Mouse (Mus musculus) limb, embryonic 11.5 days (tissue): Measurements from ENCODE around the gene Ptprg. TPM values are rescaled to one million over a fixed set of nuclear protein-coding genes. Genes with fewer than 3 reads are reported as not detected.

Experiments
- ATAC-seq: fragments of 200-750 bp; cut with Nextera tagmentation; 2 replicates; pipeline ENCODE4 v1.8.0; 2017; ENCODE audit warnings: low read depth; ENCODE audit not compliant: insufficient number of reproducible peaks, low FRiP score, low TSS enrichment
- DNase-seq: peaks from one replicate; pipeline ENCODE4 v3.0.0-alpha.2; 2015; ENCODE audit warnings: low spot score
- H3K27ac ChIP-seq: fragments of 300-500 bp; sonication (generic); replicated peaks from 2 replicates; pipeline ENCODE4 v1.5.1; 2014; ENCODE audit warnings: low read depth, mild to moderate bottlenecking, low read length
- H3K27me3 ChIP-seq: fragments of 300-500 bp; sonication (generic); 2 replicates; pipeline ENCODE4 v1.6.1; 2014; ENCODE audit warnings: mild to moderate bottlenecking, low read length, mixed read lengths; ENCODE audit not compliant: control insufficient read depth, insufficient read depth
- H3K36me3 ChIP-seq: fragments of 300-500 bp; sonication (generic); 2 replicates; pipeline ENCODE4 v1.6.1; 2014; ENCODE audit warnings: mild to moderate bottlenecking, low read length, moderate library complexity, mixed read lengths; ENCODE audit not compliant: control insufficient read depth, insufficient read depth
- H3K4me1 ChIP-seq: fragments of 300-500 bp; sonication (generic); 2 replicates; pipeline ENCODE4 v1.6.1; 2014; ENCODE audit warnings: low read length, mixed read lengths; ENCODE audit not compliant: control insufficient read depth, insufficient read depth
- H3K4me2 ChIP-seq: fragments of 300-500 bp; sonication (generic); 2 replicates; pipeline ENCODE4 v1.6.1; 2014; ENCODE audit warnings: low read depth, mild to moderate bottlenecking, moderate library complexity; ENCODE audit not compliant: severe bottlenecking
- H3K4me3 ChIP-seq: fragments of 300-500 bp; sonication (generic); 2 replicates; pipeline ENCODE4 v1.5.1; 2014; ENCODE audit warnings: low read depth, low read length
- H3K9ac ChIP-seq: fragments of 300-500 bp; sonication (generic); 2 replicates; pipeline ENCODE4 v1.6.1; 2014; ENCODE audit warnings: mild to moderate bottlenecking, low read length
- H3K9me3 ChIP-seq: fragments of 300-500 bp; sonication (generic); 2 replicates; pipeline ENCODE4 v1.6.1; 2016; ENCODE audit warnings: low read length; ENCODE audit not compliant: control insufficient read depth
- WGBS: fragments of 180-500 bp; shearing (Covaris S2); extraction: QIAGEN DNeasy Blood & Tissue Kit; methylation state at CpG from one replicate; pipeline ENCODE4 v1.1.7; 2014; 5-methylcytosine and 5-hydroxymethylcytosine counted together
- polyA plus RNA-seq: library from polyadenylated mRNA; unstranded; fragments of >200 nt; fragmentation: Nextera tagmentation; extraction: Ambion mirVana; gene quantifications from 2 replicates; pipeline ENCODE4 v1.2.1, GENCODE M21; 2014

Ptprg gene
- polyA plus RNA-seq, 1 experiment from 2014 or later: 33.8 TPM

GRCm38 (mm10) chr14:11818054-11818453 is 264.7 kb downstream of the Ptprg start:
- no peak for ATAC-seq

GRCm38 (mm10) chr14:11818721-11819120 is 265.4 kb downstream of the Ptprg start:
- Histone ChIP-seq H3K4me2 (no peak overlapping the region), H3K9me3 (no peaks in the 10 kb centered on the region), H3K4me3 (no peak overlapping the region), H3K27me3 (no peaks in the 10 kb centered on the region), H3K9ac (no peak overlapping the region), H3K36me3 (no peaks in the 10 kb centered on the region), H3K4me1 (peaks cover 6% of the 10 kb centered on the region), H3K27ac (no peak overlapping the region)
- ATAC-seq: no peak
- WGBS: 94% methylated on average over 8 of the region's 8 CpGs
- no peak for DNase-seq

More at GRCm38 (mm10) chr14:11818054-11818453, 264.7 kb downstream of the Ptprg start:
- Histone ChIP-seq H3K4me1 (no peaks in the 10 kb centered on the region; the same call in 1 of the 2 replicates), H3K27me3 (no peaks in the 10 kb centered on the region), H3K9ac (no peak overlapping the region), H3K9me3 (no peaks in the 10 kb centered on the region), H3K36me3 (no peaks in the 10 kb centered on the region), H3K4me2 (no peak overlapping the region), H3K4me3 (no peak overlapping the region), H3K27ac (no peak overlapping the region)
- DNase-seq: no peak
- 88% methylated on average over 3 of the region's 3 CpGs for WGBS

GRCm38 (mm10) chr14:11819326-11819725 is 266.0 kb downstream of the Ptprg start:
- H3K4me2 ChIP-seq: no peak overlapping the region
- H3K36me3 ChIP-seq: no peaks in the 10 kb centered on the region
- no peak overlapping the region for H3K4me3 ChIP-seq
- H3K27me3 ChIP-seq: no peaks in the 10 kb centered on the region
- DNase-seq (no peak), ATAC-seq (no peak)
- H3K4me1 ChIP-seq: peaks cover 10% of the 10 kb centered on the region
- H3K27ac ChIP-seq: no peak overlapping the region
- WGBS: 87% methylated on average over 2 of the region's 2 CpGs
- H3K9me3 ChIP-seq: no peaks in the 10 kb centered on the region
- H3K9ac ChIP-seq: no peak overlapping the region

- H3K4me3 ChIP-seq: no peak overlapping the region
- H3K9me3 ChIP-seq: no peaks in the 10 kb centered on the region
- 12% methylated on average over 7 of the region's 7 CpGs for WGBS
- ATAC-seq (peak; percentile 80), DNase-seq (peak; percentile 69)
- H3K27me3 ChIP-seq: no peaks in the 10 kb centered on the region
- H3K36me3 ChIP-seq: no peaks in the 10 kb centered on the region
- H3K27ac ChIP-seq: no peak overlapping the region; the same call in 1 of the 2 replicates
- H3K4me2 ChIP-seq: no peak overlapping the region
- H3K4me1 ChIP-seq: peaks cover 16% of the 10 kb centered on the region
- no peak overlapping the region for H3K9ac ChIP-seq
These were observed 269.7 kb downstream of the Ptprg start for GRCm38 (mm10) chr14:11822830-11823700.

- peak; percentile 53; the same call in 1 of the 2 replicates for ATAC-seq
- Histone ChIP-seq H3K4me2 (no peak overlapping the region), H3K4me1 (peaks cover 18% of the 10 kb centered on the region), H3K9ac (no peak overlapping the region), H3K27me3 (no peaks in the 10 kb centered on the region), H3K36me3 (no peaks in the 10 kb centered on the region), H3K4me3 (no peak overlapping the region), H3K27ac (0 out of 2 replicates have a peak overlapping the region, but pooled peaks have one; percentile 21), H3K9me3 (no peaks in the 10 kb centered on the region)
- WGBS: 60% methylated on average over 6 of the region's 6 CpGs
- no peak for DNase-seq
These were observed 270.4 kb downstream of the Ptprg start for GRCm38 (mm10) chr14:11823701-11824095.

- no peak overlapping the region for H3K4me2 ChIP-seq
- ATAC-seq (no peak), DNase-seq (no peak)
- no peak overlapping the region for H3K9ac ChIP-seq
- H3K4me3 ChIP-seq: no peak overlapping the region
- H3K27me3 ChIP-seq: no peaks in the 10 kb centered on the region
- no peak overlapping the region for H3K27ac ChIP-seq
- no peaks in the 10 kb centered on the region for H3K36me3 ChIP-seq
- no peaks in the 10 kb centered on the region for H3K9me3 ChIP-seq
- WGBS: 52% methylated on average over 8 of the region's 8 CpGs
- peaks cover 18% of the 10 kb centered on the region for H3K4me1 ChIP-seq
These were observed 271.6 kb downstream of the Ptprg start for GRCm38 (mm10) chr14:11824915-11825314.

GRCm38 (mm10) chr14:11825551-11825950 is 272.2 kb downstream of the Ptprg start:
- Histone ChIP-seq H3K9ac (no peak overlapping the region), H3K36me3 (no peaks in the 10 kb centered on the region), H3K4me3 (no peak overlapping the region), H3K27ac (no peak overlapping the region), H3K27me3 (no peaks in the 10 kb centered on the region), H3K9me3 (no peaks in the 10 kb centered on the region), H3K4me2 (no peak overlapping the region), H3K4me1 (peaks cover 18% of the 10 kb centered on the region)
- 92% methylated on average over 2 of the region's 2 CpGs for WGBS
- ATAC-seq (no peak), DNase-seq (no peak)

GRCm38 (mm10) chr14:11828086-11828485 is 274.8 kb downstream of the Ptprg start:
- Histone ChIP-seq H3K4me2 (no peak overlapping the region), H3K36me3 (no peaks in the 10 kb centered on the region), H3K9me3 (no peaks in the 10 kb centered on the region), H3K4me3 (no peak overlapping the region), H3K4me1 (peaks cover 18% of the 10 kb centered on the region), H3K27me3 (no peaks in the 10 kb centered on the region), H3K9ac (no peak overlapping the region), H3K27ac (no peak overlapping the region)
- no peak for DNase-seq
- WGBS: 20% methylated on average over 4 of the region's 4 CpGs
- no peak for ATAC-seq
